Mouse (Mus musculus) ES-E14 (cell line): ENCODE results near the gene Tmem208. TPM values are rescaled to one million over a fixed set of nuclear protein-coding genes. Genes with fewer than 3 reads are reported as not detected.
A peak's percentile ranks its signal among the peaks of the same experiment; 100 is the strongest.

Source experiments
- DNase-seq: peaks from one replicate; pipeline ENCODE4 v3.0.0-alpha.2; 2013; ENCODE audit warnings: low read depth, low spot score
- H3K27ac ChIP-seq: 2 replicates; pipeline ENCODE4 v1.5.1; 2012; ENCODE audit warnings: low read depth, mild to moderate bottlenecking, low read length, moderate library complexity, mixed read lengths; ENCODE audit not compliant: poor library complexity, insufficient read depth, severe bottlenecking
- H3K36me3 ChIP-seq: 2 replicates; pipeline ENCODE4 v1.6.1; 2012; ENCODE audit warnings: mild to moderate bottlenecking, low read length, moderate library complexity, mixed read lengths; ENCODE audit not compliant: control insufficient read depth, poor library complexity, insufficient read depth, severe bottlenecking
- H3K4me1 ChIP-seq, 2 experiments: fragments of 150-350 bp in 1 of 2; sonication (generic) in 1 of 2; 2 replicates each; pipeline ENCODE4 v1.6.1; 2012; ENCODE audit warnings: low read length in 2 of 2, mild to moderate bottlenecking in 1 of 2, mixed read lengths in 1 of 2; ENCODE audit not compliant: control insufficient read depth in 2 of 2, insufficient read depth in 2 of 2, poor library complexity in 1 of 2
- H3K4me3 ChIP-seq, 2 experiments: fragments of 150-350 bp in 1 of 2; sonication (generic) in 1 of 2; 2 replicates each; pipeline ENCODE4 v1.5.1; 2012; ENCODE audit warnings: low read length in 2 of 2, low read depth in 1 of 2, mild to moderate bottlenecking in 1 of 2, mixed read lengths in 1 of 2; ENCODE audit not compliant: insufficient read depth in 1 of 2, poor library complexity in 1 of 2, severe bottlenecking in 1 of 2
- H3K9ac ChIP-seq: 2 replicates; pipeline ENCODE4 v1.6.1; 2012; ENCODE audit warnings: low read depth, mild to moderate bottlenecking, low read length, mixed read lengths; ENCODE audit not compliant: poor library complexity, insufficient read depth, severe bottlenecking
- H3K9me3 ChIP-seq: fragments of 150-350 bp; sonication (generic); 2 replicates; pipeline ENCODE4 v1.6.1; 2012; ENCODE audit warnings: low read depth, mild to moderate bottlenecking, low read length; ENCODE audit not compliant: control insufficient read depth, insufficient read depth
- CHD2 ChIP-seq: IDR thresholded peaks from 2 replicates; pipeline ENCODE4 v1.6.1; 2014; ENCODE audit warnings: mild to moderate bottlenecking, low read depth, low read length, inconsistent platforms
- HCFC1 ChIP-seq: IDR thresholded peaks from 2 replicates; pipeline ENCODE4 v1.6.1; 2012; ENCODE audit warnings: low read length, inconsistent platforms, borderline replicate concordance; ENCODE audit not compliant: insufficient read depth
- MAFK ChIP-seq: IDR thresholded peaks from 2 replicates; pipeline ENCODE4 v1.6.1; 2014; ENCODE audit warnings: mild to moderate bottlenecking, low read depth, low read length, inconsistent platforms; ENCODE audit not compliant: insufficient read depth
- ZC3H11A ChIP-seq: IDR thresholded peaks from 2 replicates; pipeline ENCODE4 v1.6.1; 2012; ENCODE audit warnings: low read depth, mild to moderate bottlenecking, inconsistent platforms, low read length, borderline replicate concordance
- ZNF384 ChIP-seq: IDR thresholded peaks from 2 replicates; pipeline ENCODE4 v1.6.1; 2012; ENCODE audit warnings: low read depth, low read length, inconsistent platforms
- in situ Hi-C, 2 experiments: fragments of 600-800 bp; cut with MboI; formaldehyde crosslinking; loops; one replicate each; pipeline ENCODE4 v1.15.1; 2025; ENCODE audit warnings: low sequenced_read_pairs in 2 of 2, inconsistent platforms in 1 of 2; ENCODE audit not compliant: unreplicated experiment in 2 of 2
- total RNA-seq: library from RNA; depleted of rRNA; stranded (reverse); fragments of 300-350 nt; gene quantifications from 2 replicates; pipeline ENCODE4 v1.2.3, GENCODE M21; 2012

The Tmem208 gene
- total RNA-seq, 1 experiment: 123 TPM

DNA sequence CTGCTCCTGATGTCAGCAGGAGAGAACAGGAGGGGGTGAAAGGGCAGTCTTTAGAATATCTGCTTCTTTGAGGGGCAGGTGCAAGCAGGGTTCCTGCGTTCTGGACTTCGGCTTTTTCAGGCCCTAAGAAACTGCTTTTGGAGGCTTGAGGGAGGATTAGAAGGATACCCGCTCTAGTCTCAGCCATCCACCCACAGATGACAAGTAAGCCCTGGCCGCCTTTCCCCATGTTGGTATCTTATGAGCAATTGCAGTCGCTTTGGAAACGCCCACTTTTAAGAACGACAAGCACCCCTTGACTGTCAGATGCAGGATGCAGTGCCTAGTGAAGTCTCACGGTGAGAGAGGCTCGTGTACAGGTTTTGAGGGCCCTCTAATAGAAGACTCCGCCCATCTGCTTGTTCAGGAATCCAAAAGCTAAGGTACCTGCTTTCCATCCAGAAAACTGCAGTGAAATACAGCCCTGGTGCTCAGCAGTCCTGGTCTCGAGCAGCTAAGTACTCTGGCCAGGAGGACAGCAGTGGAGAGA lies 7.4 kb upstream of the Tmem208 start:
- Histone ChIP-seq H3K36me3 (peaks cover 2% of the 10 kb centered on the region; the same call in 1 of the 2 replicates), H3K4me3 (no peak overlapping the region), H3K27ac (no peak overlapping the region), H3K9ac (no peak overlapping the region), H3K9me3 (no peaks in the 10 kb centered on the region), H3K4me1 (no peaks in the 10 kb centered on the region)
- TF ChIP-seq HCFC1: no peak
- TF ChIP-seq ZNF384: no peak
- no peak for TF ChIP-seq ZC3H11A
- no peak for TF ChIP-seq CHD2
- no peak for TF ChIP-seq MAFK
- in situ Hi-C loops: no loop called here
- no peak for DNase-seq

DNA sequence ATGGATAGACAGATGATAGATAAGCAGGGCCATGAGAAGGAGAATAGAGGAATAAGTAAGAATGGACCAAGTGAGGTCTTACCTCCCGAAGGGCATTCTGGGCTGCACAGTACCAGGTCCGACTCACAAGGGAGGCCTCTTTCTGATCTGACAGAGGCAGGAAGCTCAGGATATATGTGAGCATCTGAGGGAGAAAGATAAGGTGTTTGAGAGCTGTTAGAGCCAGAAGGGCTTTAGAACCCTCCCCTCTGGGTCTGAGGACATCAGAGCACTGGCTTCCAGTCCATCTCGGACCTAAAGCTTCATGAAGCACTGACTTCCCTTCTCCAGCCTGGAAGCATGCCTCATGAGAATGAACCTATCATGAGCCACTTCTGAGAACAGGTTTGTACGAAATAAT lies 3.0 kb upstream of the Tmem208 start:
- DNase-seq: no peak
- Histone ChIP-seq H3K9ac (no peak overlapping the region), H3K4me1 (peaks cover 0 to 6% of the 10 kb centered on the region in 2 experiments; a peak in 1 of 4 replicates), H3K4me3 (no peak overlapping the region), H3K36me3 (peaks cover 3% of the 10 kb centered on the region), H3K9me3 (no peaks in the 10 kb centered on the region), H3K27ac (no peak overlapping the region)
- no peak for TF ChIP-seq CHD2
- TF ChIP-seq HCFC1: no peak
- no peak for TF ChIP-seq MAFK
- no peak for TF ChIP-seq ZNF384
- TF ChIP-seq ZC3H11A: no peak
- in situ Hi-C loops: no loop called here

DNA sequence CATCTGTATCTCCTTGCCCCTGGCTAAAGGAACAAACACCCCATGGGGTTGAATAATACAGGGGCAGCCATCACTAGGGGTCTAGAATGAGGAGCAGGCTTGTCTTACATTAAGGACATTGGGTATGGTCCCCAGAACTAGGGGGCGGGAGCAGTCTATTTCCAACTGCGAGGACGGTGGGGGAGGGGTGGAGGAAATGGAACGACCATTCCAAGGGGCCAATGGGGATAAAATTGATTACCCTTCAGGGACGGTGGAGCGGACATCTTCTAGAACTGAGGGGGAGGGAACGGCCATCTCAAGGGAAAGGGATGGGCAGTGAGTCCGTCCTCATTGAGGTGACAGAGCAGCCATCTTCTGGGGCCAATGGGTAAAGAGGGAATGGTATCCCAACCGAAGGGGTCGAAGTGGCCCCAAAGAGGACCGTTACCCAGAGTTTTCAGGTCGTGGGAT lies 487 bp upstream of the Tmem208 start:
- Histone ChIP-seq H3K9ac (peak overlapping the region; percentile 76), H3K9me3 (no peaks in the 10 kb centered on the region), H3K4me1 (peaks cover 0 to 8% of the 10 kb centered on the region in 2 experiments; a peak in 1 of 4 replicates), H3K36me3 (peaks cover 24% of the 10 kb centered on the region), H3K27ac (0 out of 2 replicates have a peak overlapping the region, but pooled peaks have one; percentile 35), H3K4me3 (peak overlapping the region; percentile 92 to 100)
- TF ChIP-seq ZNF384 (no peak), ZC3H11A (no peak), CHD2 (no peak), MAFK (no peak), HCFC1 (no peak)
- in situ Hi-C loops: no loop called here
- DNase-seq: no peak

DNA sequence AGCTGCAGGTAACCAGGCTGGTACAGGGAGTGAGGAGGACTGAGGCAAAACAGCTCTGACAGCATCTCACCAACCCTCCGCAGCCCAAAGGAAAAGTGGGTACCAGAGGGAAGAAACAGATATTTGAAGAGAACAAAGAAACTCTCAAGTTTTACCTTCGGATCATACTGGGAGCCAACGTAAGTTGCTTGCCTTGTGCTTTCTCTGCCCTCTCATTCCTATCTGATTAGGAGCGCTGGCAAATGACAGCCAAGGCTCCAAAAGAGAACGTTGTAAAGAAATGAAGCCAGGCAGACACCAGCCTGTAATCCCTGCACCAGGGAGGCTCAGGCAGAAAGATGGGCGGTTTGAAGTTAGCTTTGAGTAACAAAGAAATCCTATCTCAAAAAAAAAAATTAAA lies 814 bp downstream of the Tmem208 start:
- Histone ChIP-seq H3K9me3 (no peaks in the 10 kb centered on the region), H3K4me3 (peak overlapping the region; percentile 73 to 100), H3K27ac (no peak overlapping the region), H3K9ac (peak overlapping the region; percentile 74), H3K4me1 (peaks cover 0 to 8% of the 10 kb centered on the region in 2 experiments; a peak in 1 of 4 replicates), H3K36me3 (peaks cover 36% of the 10 kb centered on the region)
- TF ChIP-seq HCFC1 (no peak), ZC3H11A (no peak), ZNF384 (no peak), CHD2 (no peak), MAFK (no peak)
- in situ Hi-C loops: no loop called here
- no peak for DNase-seq

DNA sequence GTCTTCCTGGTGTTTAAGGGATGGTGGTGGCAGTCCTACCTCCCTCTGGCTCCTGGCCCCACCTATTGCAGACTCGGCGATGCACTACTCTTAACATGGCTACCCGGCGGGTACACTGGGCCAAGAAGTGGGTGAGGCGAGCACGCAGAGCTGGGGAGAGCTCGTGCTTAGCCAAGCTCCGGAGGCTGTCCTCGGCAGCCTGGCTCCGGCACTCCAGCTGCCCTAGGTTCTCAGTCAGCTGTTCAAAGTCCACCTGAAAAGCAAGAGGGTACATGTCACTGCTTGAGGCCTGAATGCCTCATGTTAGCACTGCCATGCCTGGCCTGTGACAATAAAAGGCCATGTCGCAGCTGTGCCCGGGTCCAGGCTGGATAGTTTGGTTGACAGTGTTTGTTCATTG lies 4.2 kb downstream of the Tmem208 start:
- Histone ChIP-seq H3K9me3 (no peaks in the 10 kb centered on the region), H3K4me1 (peaks cover 0 to 7% of the 10 kb centered on the region in 2 experiments; a peak in 1 of 4 replicates), H3K4me3 (no peak overlapping the region), H3K36me3 (peaks cover 37% of the 10 kb centered on the region), H3K9ac (no peak overlapping the region), H3K27ac (no peak overlapping the region)
- TF ChIP-seq MAFK (no peak), ZNF384 (no peak), HCFC1 (no peak), CHD2 (no peak), ZC3H11A (no peak)
- in situ Hi-C loops: no loop called here
- no peak for DNase-seq
